Mouse (Mus musculus) bone marrow macrophage, adult 2 months (primary cell): ENCODE measurements around the gene Micu2.

Experiments
- CTCF ChIP-seq: IDR thresholded peaks from 2 replicates; pipeline ENCODE4 v1.5.1; 2012; ENCODE audit warnings: low read depth, mild to moderate bottlenecking, low read length, moderate library complexity
- POLR2A ChIP-seq: IDR thresholded peaks from 2 replicates; pipeline ENCODE4 v1.6.1; 2012; ENCODE audit warnings: mild to moderate bottlenecking, low read depth, low read length, borderline replicate concordance

- TF ChIP-seq POLR2A (no peak), CTCF (no peak)
Observed at GRCm38 (mm10) chr14:57933608-57934007, 65.5 kb downstream of the Micu2 start.
